Mouse (Mus musculus) liver, embryonic 11.5 days (tissue): ENCODE measurements around the gene Stab1. TPM values are rescaled to one million over a fixed set of nuclear protein-coding genes. Genes with fewer than 3 reads are reported as not detected.

ENCODE experiments used
- ATAC-seq: fragments of 200-750 bp; cut with Nextera tagmentation; replicated peaks from 2 replicates; pipeline ENCODE4 v1.8.0; 2017; ENCODE audit warnings: moderate number of reproducible peaks, mild to moderate bottlenecking, moderate TSS enrichment, moderate library complexity; ENCODE audit not compliant: low FRiP score
- DNase-seq: peaks from one replicate; pipeline ENCODE4 v3.0.0-alpha.2; 2017; ENCODE audit warnings: low spot score
- H3K27ac ChIP-seq: fragments of 300-500 bp; sonication (generic); 2 replicates; pipeline ENCODE4 v1.5.1; 2014; ENCODE audit warnings: mild to moderate bottlenecking, low read depth, low read length, control low read depth
- H3K27me3 ChIP-seq: fragments of 300-500 bp; sonication (generic); replicated peaks from 2 replicates; pipeline ENCODE4 v1.6.1; 2014; ENCODE audit warnings: low read length, mixed read lengths; ENCODE audit not compliant: control insufficient read depth, insufficient read depth
- H3K36me3 ChIP-seq: fragments of 300-500 bp; sonication (generic); 2 replicates; pipeline ENCODE4 v1.6.1; 2014; ENCODE audit warnings: mild to moderate bottlenecking, low read length, moderate library complexity, mixed read lengths; ENCODE audit not compliant: control insufficient read depth, insufficient read depth
- H3K4me1 ChIP-seq: fragments of 300-500 bp; sonication (generic); replicated peaks from 2 replicates; pipeline ENCODE4 v1.6.1; 2014; ENCODE audit warnings: low read length, mixed read lengths; ENCODE audit not compliant: control insufficient read depth, insufficient read depth
- H3K4me2 ChIP-seq: fragments of 300-500 bp; sonication (generic); 2 replicates; pipeline ENCODE4 v1.6.1; 2014; ENCODE audit warnings: mild to moderate bottlenecking, control low read depth, moderate library complexity
- H3K4me3 ChIP-seq: fragments of 300-500 bp; sonication (generic); 2 replicates; pipeline ENCODE4 v1.5.1; 2014; ENCODE audit warnings: low read depth, low read length, control low read depth
- H3K9ac ChIP-seq: fragments of 300-500 bp; sonication (generic); 2 replicates; pipeline ENCODE4 v1.6.1; 2014; ENCODE audit warnings: low read depth, low read length, control low read depth
- H3K9me3 ChIP-seq: fragments of 300-500 bp; sonication (generic); 2 replicates; pipeline ENCODE4 v1.6.1; 2016; ENCODE audit warnings: low read length, inconsistent platforms, mixed read lengths; ENCODE audit not compliant: control insufficient read depth
- WGBS: fragments of 180-500 bp; shearing (Covaris S2); extraction: QIAGEN DNeasy Blood & Tissue Kit; methylation state at CpG from one replicate; pipeline ENCODE4 v1.1.7; 2014; 5-methylcytosine and 5-hydroxymethylcytosine counted together
- polyA plus RNA-seq: library from polyadenylated mRNA; unstranded; fragments of >200 nt; fragmentation: Nextera tagmentation; extraction: Ambion mirVana; gene quantifications from 2 replicates; pipeline ENCODE4 v1.2.1, GENCODE M21; 2014

Gene Stab1
- polyA plus RNA-seq, 1 experiment from 2014 or later = 39.9 TPM

GRCm38 (mm10) chr14:31209133-31209557 is 40.7 kb upstream of the Stab1 start:
- no peaks in the 10 kb centered on the region for H3K9me3 ChIP-seq
- no peak overlapping the region for H3K4me2 ChIP-seq
- WGBS = 71% methylated on average over 4 of the region's 4 CpGs
- H3K27me3 ChIP-seq = no peaks in the 10 kb centered on the region
- no peak overlapping the region for H3K27ac ChIP-seq
- DNase-seq = no peak
- H3K4me3 ChIP-seq = no peak overlapping the region
- ATAC-seq = no peak
- no peak overlapping the region for H3K9ac ChIP-seq
- peaks cover 20% of the 10 kb centered on the region for H3K4me1 ChIP-seq
- peaks cover 4% of the 10 kb centered on the region; the same call in 1 of the 2 replicates for H3K36me3 ChIP-seq

- Histone ChIP-seq H3K27me3 (no peaks in the 10 kb centered on the region), H3K36me3 (peaks cover 8% of the 10 kb centered on the region; the same call in 1 of the 2 replicates), H3K9ac (peak within 1 kb of the TSS; percentile 96), H3K4me2 (peak within 1 kb of the TSS; percentile 93), H3K4me1 (peaks cover 18% of the 10 kb centered on the region), H3K4me3 (peak within 1 kb of the TSS; percentile 85), H3K27ac (no peak within 1 kb of the TSS), H3K9me3 (no peaks in the 10 kb centered on the region)
- 74% methylated on average over 2 of the region's 2 CpGs for WGBS
- ATAC-seq (no peak), DNase-seq (no peak)
These were observed 39.6 kb upstream of the Stab1 start, which contains the start of gene Tnnc1 for GRCm38 (mm10) chr14:31208084-31208483. Gene Tnnc1 (plus strand): TSS chr14:31208312.

- ATAC-seq = peak; percentile 66
- Histone ChIP-seq H3K9ac (peak overlapping the region; percentile 96), H3K4me2 (peak overlapping the region; percentile 93), H3K36me3 (peaks cover 15% of the 10 kb centered on the region; the same call in 1 of the 2 replicates), H3K27me3 (no peaks in the 10 kb centered on the region), H3K4me1 (peaks cover 18% of the 10 kb centered on the region), H3K9me3 (no peaks in the 10 kb centered on the region), H3K27ac (0 out of 2 replicates have a peak overlapping the region, but pooled peaks have one; percentile 86), H3K4me3 (peak overlapping the region; percentile 85)
- DNase-seq = no peak
- 77% methylated on average over 13 of the region's 13 CpGs for WGBS
These were observed 38.8 kb upstream of the Stab1 start for GRCm38 (mm10) chr14:31207070-31207830.

- peak overlapping the region; percentile 86 for H3K27ac ChIP-seq
- H3K4me2 ChIP-seq = peak overlapping the region; percentile 93
- peak overlapping the region; percentile 96 for H3K9ac ChIP-seq
- peaks cover 18% of the 10 kb centered on the region for H3K4me1 ChIP-seq
- ATAC-seq (peak; percentile 78), DNase-seq (peak; percentile 88)
- H3K27me3 ChIP-seq = no peaks in the 10 kb centered on the region
- H3K36me3 ChIP-seq = peaks cover 21% of the 10 kb centered on the region; the same call in 1 of the 2 replicates
- under 1% methylated on average over 48 of the region's 48 CpGs for WGBS
- H3K4me3 ChIP-seq = peak overlapping the region; percentile 85
- no peaks in the 10 kb centered on the region for H3K9me3 ChIP-seq
These were observed 38.1 kb upstream of the Stab1 start for GRCm38 (mm10) chr14:31206472-31206981.

DNA sequence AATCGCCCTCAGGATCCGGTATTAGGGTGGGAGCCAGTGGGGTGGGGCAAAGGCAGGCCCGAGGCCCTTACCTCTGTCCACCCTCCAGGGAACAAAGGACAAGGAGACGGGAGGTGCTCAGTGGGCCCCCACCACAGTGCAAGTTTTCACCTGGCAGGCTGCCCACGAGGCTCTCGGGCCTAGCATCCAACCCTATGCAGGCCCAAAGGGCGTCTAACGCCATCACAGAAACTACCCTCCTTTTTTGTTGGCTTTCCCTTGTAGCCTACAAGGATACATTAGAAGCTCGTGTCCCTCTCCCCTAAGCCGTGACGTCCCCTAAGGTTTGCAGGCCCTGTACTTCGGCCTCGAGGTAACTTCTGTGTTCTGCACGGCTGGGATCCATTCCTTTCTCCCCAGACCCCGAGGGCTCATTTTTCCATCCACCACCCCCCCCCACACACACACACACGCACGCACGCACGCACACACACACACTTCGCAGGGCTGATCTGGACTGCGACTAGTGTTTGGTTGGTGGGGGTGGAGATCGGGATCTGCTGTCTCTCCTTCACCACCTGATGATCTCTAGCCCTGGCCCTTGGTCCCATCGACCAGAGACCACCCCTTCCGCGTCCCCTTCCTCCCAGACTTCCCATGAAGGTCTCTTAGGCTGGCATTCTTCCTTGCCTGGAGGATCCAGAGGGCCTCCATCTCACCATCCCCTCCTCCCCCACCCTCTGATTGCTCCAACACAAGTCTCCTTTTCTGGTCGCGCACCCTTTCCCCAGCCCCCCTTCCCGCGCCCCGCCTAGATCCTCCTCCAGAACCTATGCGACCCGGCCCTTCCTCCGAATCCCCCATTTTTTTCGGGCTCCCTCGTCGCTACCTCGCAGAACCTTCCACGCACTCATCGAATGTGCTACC is 37.4 kb upstream of the Stab1 start:
- DNase-seq = peak; percentile 70
- peak overlapping the region; percentile 96 for H3K9ac ChIP-seq
- H3K4me3 ChIP-seq = peak overlapping the region; percentile 85
- H3K9me3 ChIP-seq = no peaks in the 10 kb centered on the region
- peak overlapping the region; percentile 93 for H3K4me2 ChIP-seq
- no peaks in the 10 kb centered on the region for H3K27me3 ChIP-seq
- H3K4me1 ChIP-seq = peaks cover 18% of the 10 kb centered on the region
- peak overlapping the region; percentile 86 for H3K27ac ChIP-seq
- under 1% methylated on average over 39 of the region's 39 CpGs for WGBS
- peak; percentile 44 for ATAC-seq
- peaks cover 23% of the 10 kb centered on the region for H3K36me3 ChIP-seq

- H3K4me3 ChIP-seq = peak overlapping the region; percentile 85
- peaks cover 28% of the 10 kb centered on the region for H3K36me3 ChIP-seq
- H3K4me2 ChIP-seq = peak overlapping the region; percentile 93
- H3K27me3 ChIP-seq = no peaks in the 10 kb centered on the region
- peak overlapping the region; percentile 86 for H3K27ac ChIP-seq
- ATAC-seq = no peak
- 19% methylated on average over 8 of the region's 8 CpGs for WGBS
- peaks cover 18% of the 10 kb centered on the region for H3K4me1 ChIP-seq
- H3K9ac ChIP-seq = peak overlapping the region; percentile 96
- DNase-seq = no peak
- H3K9me3 ChIP-seq = no peaks in the 10 kb centered on the region
These were observed 36.8 kb upstream of the Stab1 start for GRCm38 (mm10) chr14:31205244-31205561.

GRCm38 (mm10) chr14:31204844-31205243 is 36.4 kb upstream of the Stab1 start:
- Histone ChIP-seq H3K9me3 (no peaks in the 10 kb centered on the region), H3K36me3 (peaks cover 31% of the 10 kb centered on the region), H3K4me3 (peak overlapping the region; percentile 85), H3K27me3 (no peaks in the 10 kb centered on the region), H3K4me2 (peak overlapping the region; percentile 93), H3K27ac (peak overlapping the region; percentile 86; the same call in 1 of the 2 replicates), H3K4me1 (peaks cover 18% of the 10 kb centered on the region), H3K9ac (peak overlapping the region; percentile 96)
- ATAC-seq (no peak), DNase-seq (no peak)
- WGBS = 55% methylated on average over 4 of the region's 4 CpGs

- H3K9ac ChIP-seq = no peak overlapping the region
- H3K27ac ChIP-seq = no peak overlapping the region
- H3K4me1 ChIP-seq = peaks cover 11% of the 10 kb centered on the region
- H3K9me3 ChIP-seq = no peaks in the 10 kb centered on the region
- no peaks in the 10 kb centered on the region for H3K27me3 ChIP-seq
- H3K36me3 ChIP-seq = peaks cover 38% of the 10 kb centered on the region
- 0 out of 2 replicates have a peak, but pooled peaks have one; percentile 25 for ATAC-seq
- no peak for DNase-seq
- 80% methylated on average over 3 of the region's 3 CpGs for WGBS
- H3K4me3 ChIP-seq = no peak overlapping the region
- H3K4me2 ChIP-seq = no peak overlapping the region
These were observed 31.6 kb upstream of the Stab1 start for GRCm38 (mm10) chr14:31200038-31200437.
